Mouse (Mus musculus) neural tube, embryonic 15.5 days (tissue): Measurements from ENCODE around the gene Gm13290. TPM values are rescaled to one million over a fixed set of nuclear protein-coding genes. Genes with fewer than 3 reads are reported as not detected.
"Not testable (repeated sequence)": the region's sequence is repeated elsewhere in the genome, so short reads cannot be mapped to it uniquely, and the experiment has no call there.

ENCODE experiments used
- ATAC-seq: fragments of 200-750 bp; cut with Nextera tagmentation; 2 replicates; pipeline ENCODE4 v1.8.0; 2017; ENCODE audit warnings: mild to moderate bottlenecking, moderate TSS enrichment, moderate library complexity; ENCODE audit not compliant: low FRiP score
- H3K27ac ChIP-seq: fragments of 300-500 bp; sonication (generic); replicated peaks from 2 replicates; pipeline ENCODE4 v1.5.1; 2015; ENCODE audit warnings: mild to moderate bottlenecking, inconsistent platforms
- H3K27me3 ChIP-seq: fragments of 300-500 bp; sonication (generic); replicated peaks from 2 replicates; pipeline ENCODE4 v1.6.1; 2015; ENCODE audit warnings: inconsistent platforms
- H3K36me3 ChIP-seq: fragments of 300-500 bp; sonication (generic); 2 replicates; pipeline ENCODE4 v1.6.1; 2015; ENCODE audit warnings: inconsistent platforms
- H3K4me1 ChIP-seq: fragments of 300-500 bp; sonication (generic); 2 replicates; pipeline ENCODE4 v1.6.1; 2015; ENCODE audit warnings: inconsistent platforms
- H3K4me2 ChIP-seq: fragments of 300-500 bp; sonication (generic); 2 replicates; pipeline ENCODE4 v1.6.1; 2015; ENCODE audit warnings: inconsistent platforms, mild to moderate bottlenecking, moderate library complexity
- H3K4me3 ChIP-seq: fragments of 300-500 bp; sonication (generic); replicated peaks from 2 replicates; pipeline ENCODE4 v1.5.1; 2015; ENCODE audit warnings: mild to moderate bottlenecking, inconsistent platforms
- H3K9ac ChIP-seq: fragments of 300-500 bp; sonication (generic); replicated peaks from 2 replicates; pipeline ENCODE4 v1.6.1; 2015; ENCODE audit warnings: mild to moderate bottlenecking, inconsistent platforms
- H3K9me3 ChIP-seq: fragments of 300-500 bp; sonication (generic); replicated peaks from 2 replicates; pipeline ENCODE4 v1.6.1; 2016; ENCODE audit warnings: inconsistent platforms
- WGBS: fragments of 180-500 bp; shearing (Covaris S2); methylation state at CpG from one replicate; pipeline ENCODE4 v1.1.7; 2015; ENCODE audit warnings: mixed read lengths; 5-methylcytosine and 5-hydroxymethylcytosine counted together
- polyA plus RNA-seq: library from polyadenylated mRNA; unstranded; fragments of >200 nt; fragmentation: Nextera tagmentation; extraction: Ambion mirVana; gene quantifications from 2 replicates; pipeline ENCODE4 v1.2.1, GENCODE M21; 2015

Gene Gm13290
- polyA plus RNA-seq, 1 experiment from 2014 or later = not detected

- H3K4me2 ChIP-seq, H3K27ac ChIP-seq, H3K4me1 ChIP-seq, H3K27me3 ChIP-seq, ATAC-seq, H3K9me3 ChIP-seq, H3K9ac ChIP-seq, H3K4me3 ChIP-seq, H3K36me3 ChIP-seq: not testable (repeated sequence)
- 89% methylated on average over 9 of the region's 9 CpGs for WGBS
Measured at GRCm38 (mm10) chr4:88758751-88759150, 14.9 kb upstream of the Gm13290 start.

- not testable (repeated sequence) for H3K27me3 ChIP-seq, ATAC-seq, H3K9ac ChIP-seq, H3K27ac ChIP-seq, H3K4me1 ChIP-seq, H3K36me3 ChIP-seq, H3K9me3 ChIP-seq
- WGBS = 35% methylated on average over 9 of the region's 14 CpGs
- Histone ChIP-seq H3K4me3 (peak within 1 kb of the TSS; percentile 36), H3K4me2 (peak within 1 kb of the TSS; percentile 68)
Measured at GRCm38 (mm10) chr4:88759610-88760268, 13.9 kb upstream of the Gm13290 start, which contains the start of gene Gm13283. TSS of gene Gm13283 (plus strand) at chr4:88760119.

GRCm38 (mm10) chr4:88760431-88760830 is 13.2 kb upstream of the Gm13290 start:
- H3K27ac ChIP-seq, H3K27me3 ChIP-seq, H3K36me3 ChIP-seq, H3K9me3 ChIP-seq, ATAC-seq, H3K9ac ChIP-seq, H3K4me1 ChIP-seq: not testable (repeated sequence)
- peak overlapping the region; percentile 36 for H3K4me3 ChIP-seq
- WGBS = 0% methylated on average over 25 of the region's 28 CpGs
- H3K4me2 ChIP-seq = peak overlapping the region; percentile 68

- H3K4me3 ChIP-seq, H3K4me2 ChIP-seq, ATAC-seq, H3K4me1 ChIP-seq, H3K9me3 ChIP-seq, H3K27me3 ChIP-seq, H3K9ac ChIP-seq, H3K27ac ChIP-seq, H3K36me3 ChIP-seq: not testable (repeated sequence)
- WGBS = 71% methylated on average over 6 of the region's 8 CpGs
Measured at GRCm38 (mm10) chr4:88761776-88762175, 11.9 kb upstream of the Gm13290 start.

- not testable (repeated sequence) for H3K9ac ChIP-seq, H3K4me3 ChIP-seq, H3K4me2 ChIP-seq, H3K27me3 ChIP-seq, H3K4me1 ChIP-seq, H3K27ac ChIP-seq, H3K9me3 ChIP-seq, ATAC-seq, H3K36me3 ChIP-seq
- 63% methylated on average over 9 of the region's 9 CpGs for WGBS
Measured at GRCm38 (mm10) chr4:88762341-88762740, 11.3 kb upstream of the Gm13290 start.

GRCm38 (mm10) chr4:88763384-88764018 is 10.1 kb upstream of the Gm13290 start:
- not testable (repeated sequence) for H3K9me3 ChIP-seq, ATAC-seq, H3K9ac ChIP-seq, H3K27ac ChIP-seq, H3K27me3 ChIP-seq, H3K36me3 ChIP-seq, H3K4me1 ChIP-seq
- Histone ChIP-seq H3K4me2 (peak overlapping the region; percentile 62), H3K4me3 (peak overlapping the region; percentile 38)
- WGBS = 4% methylated on average over 28 of the region's 42 CpGs

GRCm38 (mm10) chr4:88776622-88777021 is 3.0 kb downstream of the Gm13290 start, which contains the start of gene Gm13289:
TSS of gene Gm13289 (plus strand) at chr4:88776922.
- not testable (repeated sequence) for H3K9ac ChIP-seq, H3K4me2 ChIP-seq, H3K36me3 ChIP-seq, ATAC-seq, H3K27me3 ChIP-seq, H3K4me1 ChIP-seq, H3K27ac ChIP-seq, H3K4me3 ChIP-seq, H3K9me3 ChIP-seq
- WGBS = no CpG with 5 or more reads among the region's 29 CpGs

GRCm38 (mm10) chr4:88779550-88779949 is 5.9 kb downstream of the Gm13290 start, which contains the start of gene Gm13272:
TSS of gene Gm13272 (plus strand) at chr4:88779850.
- not testable (repeated sequence) for H3K9me3 ChIP-seq, H3K9ac ChIP-seq, H3K27me3 ChIP-seq, H3K4me1 ChIP-seq, ATAC-seq, H3K27ac ChIP-seq, H3K4me2 ChIP-seq, H3K4me3 ChIP-seq, H3K36me3 ChIP-seq
- no CpG with 5 or more reads among the region's 29 CpGs for WGBS

- not testable (repeated sequence) for H3K9ac ChIP-seq, H3K4me1 ChIP-seq, H3K36me3 ChIP-seq, ATAC-seq, H3K9me3 ChIP-seq, H3K27me3 ChIP-seq, H3K4me2 ChIP-seq, H3K27ac ChIP-seq, H3K4me3 ChIP-seq
- WGBS = 50% methylated on average over 15 of the region's 18 CpGs
Measured at GRCm38 (mm10) chr4:88780320-88780719, 6.7 kb downstream of the Gm13290 start.

GRCm38 (mm10) chr4:88781831-88782230 is 8.2 kb downstream of the Gm13290 start, which contains the start of gene Ifnz:
TSS of gene Ifnz (plus strand) at chr4:88782131.
- not testable (repeated sequence) for H3K36me3 ChIP-seq, ATAC-seq, H3K9ac ChIP-seq, H3K9me3 ChIP-seq, H3K27ac ChIP-seq, H3K27me3 ChIP-seq, H3K4me1 ChIP-seq
- H3K4me2 ChIP-seq = peak within 1 kb of the TSS; percentile 50
- H3K4me3 ChIP-seq = peak within 1 kb of the TSS; percentile 14; the same call in 1 of the 2 replicates
- WGBS = 32% methylated on average over 4 of the region's 7 CpGs

- H3K27me3 ChIP-seq, H3K4me1 ChIP-seq, ATAC-seq, H3K9ac ChIP-seq, H3K27ac ChIP-seq, H3K36me3 ChIP-seq, H3K9me3 ChIP-seq: not testable (repeated sequence)
- peak overlapping the region; percentile 50 for H3K4me2 ChIP-seq
- H3K4me3 ChIP-seq = peak overlapping the region; percentile 14; the same call in 1 of the 2 replicates
- 3% methylated on average over 3 of the region's 31 CpGs for WGBS
Measured at GRCm38 (mm10) chr4:88782335-88782734, 8.7 kb downstream of the Gm13290 start.

- not testable (repeated sequence) for H3K4me2 ChIP-seq, H3K9me3 ChIP-seq, ATAC-seq, H3K36me3 ChIP-seq, H3K4me3 ChIP-seq, H3K27ac ChIP-seq, H3K4me1 ChIP-seq, H3K27me3 ChIP-seq, H3K9ac ChIP-seq
- WGBS = no CpG with 5 or more reads among the region's 27 CpGs
Measured at GRCm38 (mm10) chr4:88785409-88785808, 11.8 kb downstream of the Gm13290 start, which contains the start of gene Gm13276. TSS of gene Gm13276 (plus strand) at chr4:88785709.
